Mouse (Mus musculus) embryonic stem cell, embryonic (primary cell): ENCODE measurements at regions not wholly inside any gene's neighbourhood (a gene's known extent, or its start where the extent isn't known, plus 50 kb on each side); places are given as distances from the start of the nearest gene placed in this dataset.

Experiments used
- CTCF ChIA-PET, 4 experiments: fragments of 300-600 bp in 2 of 4; fragments of 350-600 bp in 2 of 4; sonication (Branson Sonifier 250); formaldehyde crosslinking; loops; one replicate each; lab custom pipeline; 2022; ENCODE audit warnings: inconsistent platforms in 2 of 4; lab: Charles Lee
- POLR2A ChIA-PET, 4 experiments: fragments of 300-600 bp in 2 of 4; fragments of 350-600 bp in 2 of 4; sonication (Branson Sonifier 250); formaldehyde crosslinking; loops; one replicate each; lab custom pipeline; 2022; ENCODE audit warnings: antibody characterized with exemption in 4 of 4, inconsistent platforms in 1 of 4; lab: Charles Lee

GRCm38 (mm10) chr12:4542191-4542590 is 50.2 kb upstream of the Itsn2 start:
- POLR2A ChIA-PET: interaction anchor here in 3 of 4 experiments (0.6 to 1.5 kb wide), 5 partner anchors 10 to 1929 kb away, joined by 3 to 5 read pairs (median 4); no protein-coding TSS in a partner anchor

GRCm38 (mm10) chr12:4534252-4534651 is 57.3 kb upstream of the Ncoa1 start:
- CTCF ChIA-PET: interaction anchor here in 1 of 4 experiments (1.1 kb wide), 1 partner anchor 14 kb away, joined by 4 read pairs; no protein-coding TSS in a partner anchor
- POLR2A ChIA-PET: interaction anchor here in 1 of 4 experiments (1.1 kb wide), 1 partner anchor 10 kb away, joined by 4 read pairs; no protein-coding TSS in a partner anchor

More at GRCm38 (mm10) chr12:4542191-4542590, 50.2 kb upstream of the Itsn2 start:
- CTCF ChIA-PET: no interaction called here

DNA sequence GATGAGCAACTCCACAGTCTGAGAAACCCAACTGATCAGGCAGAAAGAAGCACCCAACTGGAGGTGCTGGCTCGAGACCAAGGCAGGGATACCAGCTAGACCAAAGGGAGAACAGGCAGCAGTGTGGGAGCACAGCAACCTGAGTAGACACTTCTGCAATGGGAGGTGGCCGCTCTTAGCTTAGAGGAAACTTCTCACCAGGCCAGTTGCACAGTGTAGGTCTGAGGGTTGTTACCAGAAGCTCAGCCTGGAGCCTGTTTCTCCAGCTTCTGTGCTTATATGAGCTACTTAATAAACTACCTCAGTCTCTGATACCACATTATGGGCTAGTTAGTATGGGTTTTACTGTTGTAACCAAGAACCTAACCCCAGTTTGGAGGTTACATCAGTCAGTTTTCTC is 56.7 kb upstream of the Ncoa1 start:
- CTCF ChIA-PET: interaction anchor here in 1 of 4 experiments (0.8 kb wide), 1 partner anchor 15 kb away, joined by 3 read pairs; no protein-coding TSS in a partner anchor
- POLR2A ChIA-PET: interaction anchor here in 3 of 4 experiments (0.9 to 1.3 kb wide), 3 partner anchors 10 to 380 kb away, joined by 3 to 8 read pairs (median 4); no protein-coding TSS in a partner anchor

DNA sequence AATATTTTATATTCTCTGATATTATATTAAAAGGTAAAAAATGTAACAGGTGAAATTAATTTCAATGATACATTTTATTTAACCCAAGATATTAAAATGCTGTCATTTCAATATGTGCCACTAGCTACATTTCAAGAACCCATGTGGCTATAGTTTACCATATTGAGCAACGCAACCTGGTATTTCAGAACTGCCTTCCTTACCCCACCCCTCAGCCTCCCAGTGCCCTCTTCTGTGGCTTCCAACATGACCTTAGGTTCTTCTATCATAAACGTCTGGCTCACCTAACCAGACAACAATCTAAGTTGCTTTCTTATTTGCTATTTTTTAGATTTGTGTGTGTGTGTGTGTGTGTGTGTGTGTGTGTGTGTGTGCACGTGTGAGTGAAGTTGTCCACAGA is 55.7 kb upstream of the Ncoa1 start:
- CTCF ChIA-PET: interaction anchor here in 1 of 4 experiments (0.7 to 0.8 kb wide), 2 partner anchors 210 to 425 kb away, joined by 3 to 5 read pairs; no protein-coding TSS in a partner anchor

GRCm38 (mm10) chr12:4527027-4527426 is 50.0 kb upstream of the Ncoa1 start:
- ChIA-PET CTCF (no interaction called here), POLR2A (interaction anchor here in 1 of 4 experiments (0.7 kb wide), 1 partner anchor 161 kb away, joined by 3 read pairs; no protein-coding TSS in a partner anchor)

More for the DNA sequence above, 55.7 kb upstream of the Ncoa1 start:
- POLR2A ChIA-PET: interaction anchor here in 3 of 4 experiments (0.7 to 1.3 kb wide), 4 partner anchors 9 to 969 kb away, joined by 3 to 8 read pairs (median 6); no protein-coding TSS in a partner anchor
